Mouse (Mus musculus) thymus, postnatal 36 days (tissue): ENCODE data around the gene Rfng.
"Not testable (repeated sequence)": the region's sequence is repeated elsewhere in the genome, so short reads cannot be mapped to it uniquely, and the experiment has no call there.

ENCODE experiments used
- DNase-seq, 2 experiments: peaks; one replicate each; pipeline ENCODE4 v3.0.0; 2022; ENCODE audit warnings: mixed read lengths in 2 of 2

Gene Rfng

GRCm38 (mm10) chr11:120808010-120808409, 24.0 kb upstream of the Rfng start:
- no peak for DNase-seq

GRCm38 (mm10) chr11:120805375-120806298, 21.6 kb upstream of the Rfng start:
- no peak for DNase-seq

GRCm38 (mm10) chr11:120804769-120805168, 20.8 kb upstream of the Rfng start:
- DNase-seq = no peak

GRCm38 (mm10) chr11:120804274-120804673, 20.3 kb upstream of the Rfng start:
- DNase-seq = no peak

- DNase-seq = peak; percentile 72 to 81
These were observed 16.3 kb upstream of the Rfng start for GRCm38 (mm10) chr11:120800061-120800904.

- no peak for DNase-seq
These were observed 15.4 kb upstream of the Rfng start for GRCm38 (mm10) chr11:120799316-120799890.

- no peak for DNase-seq
These were observed 14.2 kb upstream of the Rfng start for GRCm38 (mm10) chr11:120798244-120798643.

GRCm38 (mm10) chr11:120796614-120796946, 12.6 kb upstream of the Rfng start:
- no peak for DNase-seq

- DNase-seq = peak; percentile 95 to 99
These were observed 12.0 kb upstream of the Rfng start, which contains the start of gene Dus1l for GRCm38 (mm10) chr11:120795756-120796613. Gene Dus1l (minus strand): TSS chr11:120796403.

GRCm38 (mm10) chr11:120792652-120793051, 8.6 kb upstream of the Rfng start:
- DNase-seq = no peak

GRCm38 (mm10) chr11:120789810-120790209, 5.8 kb upstream of the Rfng start:
- DNase-seq = no peak

- DNase-seq = no peak
These were observed 5.3 kb upstream of the Rfng start for GRCm38 (mm10) chr11:120789355-120789754.

- not testable (repeated sequence) for DNase-seq
These were observed 4.5 kb upstream of the Rfng start for GRCm38 (mm10) chr11:120788460-120788859.

- DNase-seq = no peak
These were observed 1.1 kb upstream of the Rfng start for GRCm38 (mm10) chr11:120785145-120785544.

- DNase-seq = no peak
These were observed 462 bp downstream of the Rfng start for GRCm38 (mm10) chr11:120783426-120784063.

GRCm38 (mm10) chr11:120781361-120781760, 2.6 kb downstream of the Rfng start:
- DNase-seq = not testable (repeated sequence)

- DNase-seq = no peak
These were observed 4.1 kb downstream of the Rfng start for GRCm38 (mm10) chr11:120779876-120780275.

- no peak for DNase-seq
These were observed 6.9 kb downstream of the Rfng start for GRCm38 (mm10) chr11:120777123-120777522.

GRCm38 (mm10) chr11:120775774-120776469, 8.1 kb downstream of the Rfng start:
- peak; percentile 91 to 94 for DNase-seq

GRCm38 (mm10) chr11:120773463-120774190, 10.4 kb downstream of the Rfng start:
- no peak for DNase-seq
